Mouse (Mus musculus) midbrain, embryonic 12.5 days (tissue): ENCODE measurements around the gene Letmd1. TPM values are rescaled to one million over a fixed set of nuclear protein-coding genes. Genes with fewer than 3 reads are reported as not detected.

Experiments
- ATAC-seq: fragments of 200-750 bp; cut with Nextera tagmentation; 2 replicates; pipeline ENCODE4 v1.8.0; 2017; ENCODE audit warnings: low read depth, moderate TSS enrichment, moderate library complexity; ENCODE audit not compliant: low FRiP score
- H3K27ac ChIP-seq: fragments of 300-500 bp; sonication (generic); replicated peaks from 2 replicates; pipeline ENCODE4 v1.5.1; 2016; ENCODE audit warnings: mild to moderate bottlenecking
- H3K27me3 ChIP-seq: fragments of 300-500 bp; sonication (generic); 2 replicates; pipeline ENCODE4 v1.6.1; 2016; ENCODE audit warnings: mild to moderate bottlenecking
- H3K36me3 ChIP-seq: fragments of 300-500 bp; sonication (generic); 2 replicates; pipeline ENCODE4 v1.6.1; 2016
- H3K4me1 ChIP-seq: fragments of 300-500 bp; sonication (generic); 2 replicates; pipeline ENCODE4 v1.6.1; 2016
- H3K4me2 ChIP-seq: fragments of 300-500 bp; sonication (generic); replicated peaks from 2 replicates; pipeline ENCODE4 v1.6.1; 2016; ENCODE audit warnings: mild to moderate bottlenecking, moderate library complexity
- H3K4me3 ChIP-seq: fragments of 300-500 bp; sonication (generic); 2 replicates; pipeline ENCODE4 v1.5.1; 2016; ENCODE audit warnings: mild to moderate bottlenecking
- H3K9ac ChIP-seq: fragments of 300-500 bp; sonication (generic); replicated peaks from 2 replicates; pipeline ENCODE4 v1.6.1; 2016; ENCODE audit warnings: mild to moderate bottlenecking, moderate library complexity
- H3K9me3 ChIP-seq: fragments of 300-500 bp; sonication (generic); 2 replicates; pipeline ENCODE4 v1.6.1; 2016; ENCODE audit warnings: mild to moderate bottlenecking
- WGBS: fragments of 180-500 bp; shearing (Covaris S2); methylation state at CpG from one replicate; pipeline ENCODE4 v1.1.7; 2016; 5-methylcytosine and 5-hydroxymethylcytosine counted together
- polyA plus RNA-seq: library from polyadenylated mRNA; unstranded; fragments of >200 nt; fragmentation: Nextera tagmentation; extraction: Ambion mirVana; gene quantifications from 2 replicates; pipeline ENCODE4 v1.2.1, GENCODE M21; 2016

The Letmd1 gene
- polyA plus RNA-seq, 1 experiment from 2014 or later = 42.2 TPM

- ATAC-seq = no peak
- 86% methylated on average over 13 of the region's 13 CpGs for WGBS
- H3K9me3 ChIP-seq = no peaks in the 10 kb centered on the region
- H3K4me1 ChIP-seq = peaks cover 8% of the 10 kb centered on the region
- no peak overlapping the region for H3K4me3 ChIP-seq
- H3K36me3 ChIP-seq = no peaks in the 10 kb centered on the region
- no peak overlapping the region for H3K4me2 ChIP-seq
- H3K27ac ChIP-seq = no peak overlapping the region
- H3K9ac ChIP-seq = no peak overlapping the region; the same call in 1 of the 2 replicates
- H3K27me3 ChIP-seq = peaks cover 48% of the 10 kb centered on the region
Measured at GRCm38 (mm10) chr15:100428296-100428905, 40.4 kb upstream of the Letmd1 start.

- Histone ChIP-seq H3K4me1 (no peaks in the 10 kb centered on the region), H3K27ac (no peak overlapping the region), H3K36me3 (no peaks in the 10 kb centered on the region), H3K9ac (no peak overlapping the region), H3K4me2 (no peak overlapping the region), H3K27me3 (peaks cover 33% of the 10 kb centered on the region), H3K4me3 (no peak overlapping the region), H3K9me3 (no peaks in the 10 kb centered on the region)
- ATAC-seq = no peak
- 77% methylated on average over 11 of the region's 11 CpGs for WGBS
Measured at GRCm38 (mm10) chr15:100429959-100430565, 38.8 kb upstream of the Letmd1 start.

DNA sequence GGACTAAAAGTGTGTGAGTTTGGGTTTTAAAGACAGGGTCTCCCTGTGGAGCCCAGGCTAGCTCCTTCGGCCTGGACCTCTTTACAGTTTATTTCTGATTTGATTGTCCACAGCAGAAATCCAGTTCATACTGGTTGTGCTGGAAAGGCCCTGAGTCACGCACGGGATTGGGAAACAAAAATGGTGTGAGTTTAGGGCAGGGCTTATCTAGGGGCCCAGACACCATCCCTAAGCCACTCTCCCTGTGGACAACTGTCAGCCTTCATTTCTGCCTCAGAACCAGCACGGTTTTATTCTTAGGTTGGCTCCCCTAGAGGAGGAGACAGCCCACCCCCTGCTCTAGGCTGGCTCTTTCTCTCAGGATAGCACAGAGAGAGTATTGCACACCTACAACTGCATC is 35.6 kb upstream of the Letmd1 start:
- no peak overlapping the region for H3K9ac ChIP-seq
- no peak overlapping the region for H3K27ac ChIP-seq
- H3K4me3 ChIP-seq = no peak overlapping the region
- no peaks in the 10 kb centered on the region for H3K9me3 ChIP-seq
- no peaks in the 10 kb centered on the region for H3K4me1 ChIP-seq
- ATAC-seq = no peak
- H3K4me2 ChIP-seq = no peak overlapping the region
- 67% methylated on average over 4 of the region's 4 CpGs for WGBS
- H3K36me3 ChIP-seq = no peaks in the 10 kb centered on the region
- peaks cover 9% of the 10 kb centered on the region; the same call in 1 of the 2 replicates for H3K27me3 ChIP-seq

DNA sequence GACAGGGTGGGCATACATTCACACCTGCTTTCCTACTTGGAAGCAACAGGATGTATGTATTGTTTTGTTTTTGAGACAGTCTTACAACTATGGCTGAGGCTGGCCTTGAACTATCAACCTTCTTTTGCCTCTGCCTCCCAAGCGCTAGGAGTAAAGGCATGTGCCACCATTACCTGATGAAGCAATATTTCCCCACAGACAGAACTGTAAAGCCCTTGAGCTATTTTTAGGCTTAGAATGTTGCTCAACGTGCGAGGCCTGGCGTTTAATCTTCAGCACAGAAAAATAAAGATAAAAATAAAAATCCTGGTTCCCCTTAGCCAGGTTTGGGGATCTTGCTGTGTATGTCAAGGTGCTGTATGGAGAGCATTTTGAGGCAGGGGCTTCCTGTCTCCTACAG is 32.7 kb upstream of the Letmd1 start:
- Histone ChIP-seq H3K4me2 (no peak overlapping the region), H3K36me3 (no peaks in the 10 kb centered on the region), H3K4me1 (no peaks in the 10 kb centered on the region), H3K4me3 (no peak overlapping the region), H3K27me3 (no peaks in the 10 kb centered on the region), H3K27ac (no peak overlapping the region), H3K9me3 (no peaks in the 10 kb centered on the region), H3K9ac (no peak overlapping the region)
- WGBS = 93% methylated on average over 4 of the region's 4 CpGs
- no peak for ATAC-seq

GRCm38 (mm10) chr15:100436518-100436917 is 32.3 kb upstream of the Letmd1 start:
- Histone ChIP-seq H3K27ac (no peak overlapping the region), H3K4me1 (no peaks in the 10 kb centered on the region), H3K4me2 (no peak overlapping the region), H3K27me3 (no peaks in the 10 kb centered on the region), H3K36me3 (no peaks in the 10 kb centered on the region), H3K4me3 (no peak overlapping the region), H3K9ac (no peak overlapping the region), H3K9me3 (no peaks in the 10 kb centered on the region)
- 56% methylated on average over 10 of the region's 10 CpGs for WGBS
- no peak for ATAC-seq

- H3K4me1 ChIP-seq = peaks cover 10% of the 10 kb centered on the region; the same call in 1 of the 2 replicates
- H3K27me3 ChIP-seq = no peaks in the 10 kb centered on the region
- H3K4me3 ChIP-seq = peak overlapping the region; percentile 52
- peak overlapping the region; percentile 58 for H3K27ac ChIP-seq
- peak overlapping the region; percentile 66 for H3K9ac ChIP-seq
- no peaks in the 10 kb centered on the region for H3K9me3 ChIP-seq
- WGBS = 9% methylated on average over 20 of the region's 31 CpGs
- peak; percentile 96 for ATAC-seq
- H3K4me2 ChIP-seq = peak overlapping the region; percentile 56
- no peaks in the 10 kb centered on the region for H3K36me3 ChIP-seq
Measured at GRCm38 (mm10) chr15:100443126-100443922, 25.5 kb upstream of the Letmd1 start.

DNA sequence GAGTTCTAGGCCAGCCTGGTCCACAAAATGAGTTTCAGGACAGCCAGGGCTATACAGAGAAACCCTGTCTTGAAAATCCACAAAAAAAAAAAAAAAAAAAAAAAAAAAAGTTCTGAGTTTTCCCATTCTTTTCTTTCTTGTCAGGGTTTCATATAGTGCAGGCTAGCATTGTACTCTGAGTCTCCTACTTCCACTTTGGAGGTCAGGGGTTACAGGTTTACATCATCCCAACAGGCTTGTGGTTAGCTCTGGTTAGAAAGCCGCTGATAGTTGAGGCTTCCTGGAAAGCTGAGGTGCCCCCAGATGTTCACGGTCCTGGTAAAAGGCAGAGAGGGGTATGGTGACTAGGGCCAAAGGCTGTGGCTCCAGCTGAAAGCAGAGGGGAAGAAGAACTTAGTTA is 21.9 kb upstream of the Letmd1 start:
- Histone ChIP-seq H3K4me3 (no peak overlapping the region), H3K9me3 (no peaks in the 10 kb centered on the region), H3K27ac (no peak overlapping the region), H3K9ac (no peak overlapping the region), H3K27me3 (no peaks in the 10 kb centered on the region), H3K4me2 (no peak overlapping the region), H3K4me1 (peaks cover 10% of the 10 kb centered on the region; the same call in 1 of the 2 replicates), H3K36me3 (no peaks in the 10 kb centered on the region)
- ATAC-seq = no peak
- 80% methylated on average over 2 of the region's 2 CpGs for WGBS

- Histone ChIP-seq H3K27me3 (no peaks in the 10 kb centered on the region), H3K4me2 (no peak overlapping the region), H3K9me3 (no peaks in the 10 kb centered on the region), H3K27ac (no peak overlapping the region), H3K9ac (no peak overlapping the region), H3K4me1 (peaks cover 7% of the 10 kb centered on the region; the same call in 1 of the 2 replicates), H3K36me3 (no peaks in the 10 kb centered on the region), H3K4me3 (no peak overlapping the region)
- 69% methylated on average over 4 of the region's 4 CpGs for WGBS
- ATAC-seq = no peak
Measured at GRCm38 (mm10) chr15:100448572-100448971, 20.3 kb upstream of the Letmd1 start.

DNA sequence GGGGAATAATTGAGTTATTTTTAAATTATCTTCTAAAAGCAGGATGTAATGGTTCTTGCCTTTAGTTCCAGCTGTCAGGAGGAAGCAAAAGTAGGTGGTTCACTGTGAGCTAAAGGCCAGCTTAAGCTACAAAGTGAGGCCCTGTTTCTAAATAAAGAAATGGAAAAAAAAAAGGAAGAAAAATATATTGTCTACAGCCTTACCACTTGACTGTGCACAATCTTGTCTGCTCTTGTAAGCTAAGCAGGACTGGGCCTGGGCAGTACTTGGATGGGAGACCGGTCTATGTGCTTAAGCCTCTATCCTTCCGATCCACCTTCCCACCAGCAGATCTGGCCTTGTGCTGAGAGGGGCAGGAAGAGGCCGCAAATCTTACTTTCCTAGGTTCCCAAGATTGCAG is 19.3 kb upstream of the Letmd1 start:
- ATAC-seq = no peak
- H3K9ac ChIP-seq = no peak overlapping the region
- WGBS = 94% methylated on average over 3 of the region's 3 CpGs
- H3K27me3 ChIP-seq = no peaks in the 10 kb centered on the region
- H3K4me1 ChIP-seq = no peaks in the 10 kb centered on the region
- no peaks in the 10 kb centered on the region for H3K9me3 ChIP-seq
- H3K36me3 ChIP-seq = no peaks in the 10 kb centered on the region
- H3K27ac ChIP-seq = no peak overlapping the region
- no peak overlapping the region for H3K4me3 ChIP-seq
- H3K4me2 ChIP-seq = no peak overlapping the region

DNA sequence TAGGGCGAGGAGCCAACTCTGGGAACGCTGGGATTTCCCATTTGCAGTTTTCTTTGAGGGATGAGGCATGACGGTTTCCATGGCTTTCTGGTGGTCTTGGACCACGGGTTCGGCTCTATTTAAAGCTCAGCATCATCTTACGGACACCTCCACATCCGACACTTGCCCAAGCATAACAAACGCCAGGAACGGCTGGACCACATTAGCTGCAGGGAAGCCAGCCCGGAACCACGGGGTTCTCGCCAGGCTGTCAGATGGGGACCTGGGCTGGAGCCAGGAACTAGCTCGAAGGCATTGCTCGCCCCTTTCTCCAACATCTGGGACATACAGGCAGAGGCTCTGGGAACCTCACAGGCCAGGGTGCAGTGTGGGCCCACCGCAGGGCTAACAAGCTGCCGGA is 17.6 kb upstream of the Letmd1 start:
- WGBS = 82% methylated on average over 16 of the region's 16 CpGs
- ATAC-seq = no peak

DNA sequence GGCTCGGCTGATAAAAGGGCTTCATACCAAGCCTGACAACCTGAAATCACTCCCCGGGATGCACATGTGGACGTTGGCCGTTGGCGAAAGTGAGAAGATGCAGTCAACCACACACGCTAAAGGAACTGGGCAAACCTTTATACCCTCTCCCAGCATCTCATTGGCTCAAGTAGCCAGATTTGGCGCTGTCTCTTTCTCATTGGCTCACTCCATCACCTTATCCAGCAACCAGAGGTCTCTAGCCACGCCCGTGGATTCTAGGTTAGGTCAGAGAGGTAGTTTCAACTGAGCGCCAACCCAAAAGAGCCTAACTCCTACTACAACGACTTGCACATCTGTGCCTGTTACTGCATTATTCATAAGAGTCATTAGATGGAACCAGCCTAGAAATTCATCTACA is 16.3 kb upstream of the Letmd1 start:
- H3K4me2 ChIP-seq = no peak overlapping the region
- no peaks in the 10 kb centered on the region for H3K9me3 ChIP-seq
- no peaks in the 10 kb centered on the region for H3K27me3 ChIP-seq
- no peak overlapping the region for H3K27ac ChIP-seq
- no peaks in the 10 kb centered on the region for H3K36me3 ChIP-seq
- H3K9ac ChIP-seq = no peak overlapping the region
- H3K4me3 ChIP-seq = no peak overlapping the region
- WGBS = 88% methylated on average over 11 of the region's 11 CpGs
- no peaks in the 10 kb centered on the region for H3K4me1 ChIP-seq
- no peak for ATAC-seq

More for the DNA sequence above, 17.6 kb upstream of the Letmd1 start:
- Histone ChIP-seq H3K27me3 (no peaks in the 10 kb centered on the region), H3K9me3 (no peaks in the 10 kb centered on the region), H3K4me2 (no peak overlapping the region), H3K27ac (no peak overlapping the region), H3K9ac (no peak overlapping the region), H3K4me1 (no peaks in the 10 kb centered on the region), H3K4me3 (no peak overlapping the region), H3K36me3 (no peaks in the 10 kb centered on the region)

GRCm38 (mm10) chr15:100456356-100456991 is 12.3 kb upstream of the Letmd1 start:
- no peak for ATAC-seq

More at GRCm38 (mm10) chr15:100456356-100456991, 12.3 kb upstream of the Letmd1 start:
- Histone ChIP-seq H3K27me3 (peaks cover 27% of the 10 kb centered on the region), H3K9ac (no peak overlapping the region), H3K4me1 (no peaks in the 10 kb centered on the region), H3K4me2 (no peak overlapping the region), H3K9me3 (no peaks in the 10 kb centered on the region), H3K27ac (no peak overlapping the region), H3K36me3 (no peaks in the 10 kb centered on the region), H3K4me3 (no peak overlapping the region)
- WGBS = 65% methylated on average over 7 of the region's 7 CpGs
